Mouse (Mus musculus): Measurements from ENCODE around the gene H60b. TPM values are rescaled to one million over a fixed set of nuclear protein-coding genes. Genes with fewer than 3 reads are reported as not detected.
"Not testable (repeated sequence)": the region's sequence is repeated elsewhere in the genome, so short reads cannot be mapped to it uniquely, and the experiment has no call there.

Gene H60b
- polyA plus RNA-seq, 1 experiment = not detected

GRCm38 (mm10) chr10:22174190-22174487 lies 15.8 kb downstream of the H60b start:
- H3K4me1 ChIP-seq (ENCODE audit: control insufficient read depth, insufficient read depth, low read length); H3K4me3 ChIP-seq (ENCODE audit: insufficient read depth, low read depth, low read length); H3K27ac ChIP-seq (ENCODE audit: insufficient read depth, low read depth, low read length): not testable (repeated sequence)
- WGBS = 83% methylated on average over 2 of the region's 2 CpGs

- not testable (repeated sequence) for H3K27ac ChIP-seq (ENCODE audit: insufficient read depth, low read depth, low read length); H3K4me3 ChIP-seq (ENCODE audit: insufficient read depth, low read depth, low read length); H3K4me1 ChIP-seq (ENCODE audit: control insufficient read depth, insufficient read depth, low read length)
- WGBS = 86% methylated on average over 2 of the region's 2 CpGs
Observed at GRCm38 (mm10) chr10:22176515-22176914, 18.1 kb downstream of the H60b start.

GRCm38 (mm10) chr10:22191035-22191434 lies 32.6 kb downstream of the H60b start:
- WGBS = 11% methylated on average over 7 of the region's 10 CpGs
- not testable (repeated sequence) for H3K4me1 ChIP-seq (ENCODE audit: control insufficient read depth, insufficient read depth, low read length); H3K4me3 ChIP-seq (ENCODE audit: insufficient read depth, low read depth, low read length); H3K27ac ChIP-seq (ENCODE audit: insufficient read depth, low read depth, low read length)

GRCm38 (mm10) chr10:22201352-22201751 lies 43.0 kb downstream of the H60b start:
- not testable (repeated sequence) for H3K4me3 ChIP-seq (ENCODE audit: insufficient read depth, low read depth, low read length); H3K4me1 ChIP-seq (ENCODE audit: control insufficient read depth, insufficient read depth, low read length); H3K27ac ChIP-seq (ENCODE audit: insufficient read depth, low read depth, low read length)
- 100% methylated on average over 2 of the region's 3 CpGs for WGBS

- H3K27ac ChIP-seq (ENCODE audit: insufficient read depth, low read depth, low read length); H3K4me3 ChIP-seq (ENCODE audit: insufficient read depth, low read depth, low read length); H3K4me1 ChIP-seq (ENCODE audit: control insufficient read depth, insufficient read depth, low read length): not testable (repeated sequence)
- no CpG with 5 or more reads among the region's 2 CpGs for WGBS
Observed at GRCm38 (mm10) chr10:22202784-22203583, 44.6 kb downstream of the H60b start.

GRCm38 (mm10) chr10:22206443-22206842 lies 48.1 kb downstream of the H60b start:
- H3K27ac ChIP-seq (ENCODE audit: insufficient read depth, low read depth, low read length); H3K4me1 ChIP-seq (ENCODE audit: control insufficient read depth, insufficient read depth, low read length); H3K4me3 ChIP-seq (ENCODE audit: insufficient read depth, low read depth, low read length): not testable (repeated sequence)
- 59% methylated on average over 1 of the region's 1 CpGs for WGBS

GRCm38 (mm10) chr10:22212012-22212696 lies 53.8 kb downstream of the H60b start:
- WGBS = 12% methylated on average over 8 of the region's 11 CpGs
- not testable (repeated sequence) for H3K4me1 ChIP-seq (ENCODE audit: control insufficient read depth, insufficient read depth, low read length); H3K27ac ChIP-seq (ENCODE audit: insufficient read depth, low read depth, low read length); H3K4me3 ChIP-seq (ENCODE audit: insufficient read depth, low read depth, low read length)

- H3K4me3 ChIP-seq (ENCODE audit: insufficient read depth, low read depth, low read length); H3K27ac ChIP-seq (ENCODE audit: insufficient read depth, low read depth, low read length); H3K4me1 ChIP-seq (ENCODE audit: control insufficient read depth, insufficient read depth, low read length): not testable (repeated sequence)
- WGBS = no CpG with 5 or more reads among the region's 7 CpGs
Observed at GRCm38 (mm10) chr10:22223474-22224349, 65.3 kb downstream of the H60b start.

- no peak overlapping the region for H3K27ac ChIP-seq (ENCODE audit: insufficient read depth, low read depth, low read length)
- WGBS = 92% methylated on average over 8 of the region's 8 CpGs
- H3K4me3 ChIP-seq (ENCODE audit: insufficient read depth, low read depth, low read length) = no peak overlapping the region
- no peaks in the 10 kb centered on the region for H3K4me1 ChIP-seq (ENCODE audit: control insufficient read depth, insufficient read depth, low read length)
- TF ChIP-seq POLR2A (IDR thresholded peaks at IDR 0.05; ENCODE audit: insufficient read depth, low read depth, low read length) (no peak), CTCF (IDR thresholded peaks at IDR 0.05; ENCODE audit: insufficient read depth, low read depth, low read length) (no peak)
Observed at GRCm38 (mm10) chr10:22265060-22265459, 106.7 kb downstream of the H60b start.

GRCm38 (mm10) chr10:22270879-22271786 lies 112.7 kb downstream of the H60b start:
- H3K27ac ChIP-seq (ENCODE audit: insufficient read depth, low read depth, low read length); H3K4me3 ChIP-seq (ENCODE audit: insufficient read depth, low read depth, low read length): not testable (repeated sequence)
- 15% methylated on average over 8 of the region's 8 CpGs for WGBS
- peaks cover 13% of the 10 kb centered on the region for H3K4me1 ChIP-seq (ENCODE audit: control insufficient read depth, insufficient read depth, low read length)

GRCm38 (mm10) chr10:22272914-22273683 lies 114.7 kb downstream of the H60b start:
- H3K4me3 ChIP-seq (ENCODE audit: insufficient read depth, low read depth, low read length); H3K27ac ChIP-seq (ENCODE audit: insufficient read depth, low read depth, low read length): not testable (repeated sequence)
- peaks cover 13% of the 10 kb centered on the region for H3K4me1 ChIP-seq (ENCODE audit: control insufficient read depth, insufficient read depth, low read length)
- WGBS = 3% methylated on average over 37 of the region's 37 CpGs

All from olfactory bulb, adult 2 months (tissue).